Mouse (Mus musculus) small intestine, adult 2 months (tissue): ENCODE measurements around the gene Kcnj3. TPM values are rescaled to one million over a fixed set of nuclear protein-coding genes. Genes with fewer than 3 reads are reported as not detected.
A peak's percentile ranks its signal among the peaks of the same experiment; 100 is the strongest.

ENCODE experiments used
- H3K27ac ChIP-seq: fragments of 200-500 bp; 2 replicates; pipeline ENCODE4 v1.5.1; 2012; ENCODE audit warnings: low read depth, low read length, control low read depth, inconsistent platforms; ENCODE audit not compliant: insufficient read depth
- H3K27me3 ChIP-seq: fragments of 200-500 bp; 2 replicates; pipeline ENCODE4 v1.6.1; 2012; ENCODE audit warnings: mild to moderate bottlenecking, moderate library complexity, low read length, inconsistent platforms; ENCODE audit not compliant: control insufficient read depth, insufficient read depth
- H3K36me3 ChIP-seq: fragments of 200-500 bp; 2 replicates; pipeline ENCODE4 v1.6.1; 2012; ENCODE audit warnings: mild to moderate bottlenecking, low read length, control low read depth, inconsistent platforms; ENCODE audit not compliant: control insufficient read depth, insufficient read depth
- H3K4me1 ChIP-seq: fragments of 200-500 bp; 2 replicates; pipeline ENCODE4 v1.6.1; 2012; ENCODE audit warnings: low read length, inconsistent platforms, mixed read lengths; ENCODE audit not compliant: control insufficient read depth, insufficient read depth, insufficient read length
- H3K4me3 ChIP-seq: fragments of 200-500 bp; 2 replicates; pipeline ENCODE4 v1.5.1; 2012; ENCODE audit warnings: low read depth, mild to moderate bottlenecking, control low read depth, inconsistent platforms, low read length, moderate library complexity
- CTCF ChIP-seq: fragments of 200-500 bp; IDR thresholded peaks from 2 replicates; pipeline ENCODE4 v1.5.1; 2012; ENCODE audit warnings: low read depth, mild to moderate bottlenecking, control low read depth, inconsistent platforms, low read length, moderate library complexity, mixed read lengths; ENCODE audit not compliant: insufficient replicate concordance, insufficient read length; ENCODE audit errors: extremely low read depth
- POLR2A ChIP-seq: fragments of 200-500 bp; IDR thresholded peaks from 2 replicates; pipeline ENCODE4 v1.6.1; 2012; ENCODE audit warnings: low read depth, mild to moderate bottlenecking, control low read depth, inconsistent platforms, low read length, moderate library complexity
- WGBS: fragments of 180-500 bp; shearing (Covaris S2); methylation state at CpG from one replicate; pipeline ENCODE4 v1.1.7; 2018; 5-methylcytosine and 5-hydroxymethylcytosine counted together
- polyA plus RNA-seq: library from polyadenylated mRNA; depleted of rRNA; stranded (reverse); fragments of >200 nt; gene quantifications from 2 replicates; pipeline ENCODE4 v1.2.3, GENCODE M21; 2012; rRNA removed

Gene Kcnj3
- polyA plus RNA-seq = 0.09 and 0.30 TPM in 2 replicates

DNA sequence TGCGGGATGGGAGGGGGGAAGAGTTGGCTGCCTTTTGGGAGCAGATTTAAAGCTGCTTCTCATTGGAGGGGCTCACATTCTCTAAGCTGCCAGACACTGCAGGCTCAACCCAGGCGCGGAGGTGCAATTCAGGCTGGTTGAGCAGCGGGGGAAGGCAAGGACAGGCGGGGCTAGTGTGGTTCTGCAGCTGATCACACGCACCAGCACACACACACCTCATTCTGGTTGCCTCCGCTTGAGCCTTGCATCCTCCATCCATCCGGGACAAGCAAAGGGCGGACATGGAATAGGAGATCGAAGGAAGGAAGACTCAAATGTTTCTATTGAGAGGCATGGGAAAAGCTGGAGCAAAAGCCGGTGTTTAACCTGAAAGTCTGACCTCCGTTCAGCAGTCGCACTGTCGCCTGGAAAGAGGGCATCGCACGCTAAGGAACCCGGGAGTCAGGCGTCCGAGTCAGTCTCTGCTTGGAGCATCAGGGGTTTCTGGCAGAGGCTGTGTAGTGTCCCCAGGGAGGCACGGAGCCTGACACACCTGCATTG lies at the start of gene Kcnj3:
Gene Kcnj3, plus strand, starts transcription at position 250 of the 540 bp plus-strand sequence.
- Histone ChIP-seq H3K4me1 (peaks cover 3% of the 10 kb centered on the region; the same call in 1 of the 2 replicates), H3K27me3 (peaks cover 10% of the 10 kb centered on the region; the same call in 1 of the 2 replicates), H3K27ac (no peak within 1 kb of the TSS), H3K4me3 (peak within 1 kb of the TSS; percentile 3), H3K36me3 (no peaks in the 10 kb centered on the region)
- TF ChIP-seq CTCF = no peak
- TF ChIP-seq POLR2A = no peak
- WGBS = 10% methylated on average over 20 of the region's 20 CpGs

DNA sequence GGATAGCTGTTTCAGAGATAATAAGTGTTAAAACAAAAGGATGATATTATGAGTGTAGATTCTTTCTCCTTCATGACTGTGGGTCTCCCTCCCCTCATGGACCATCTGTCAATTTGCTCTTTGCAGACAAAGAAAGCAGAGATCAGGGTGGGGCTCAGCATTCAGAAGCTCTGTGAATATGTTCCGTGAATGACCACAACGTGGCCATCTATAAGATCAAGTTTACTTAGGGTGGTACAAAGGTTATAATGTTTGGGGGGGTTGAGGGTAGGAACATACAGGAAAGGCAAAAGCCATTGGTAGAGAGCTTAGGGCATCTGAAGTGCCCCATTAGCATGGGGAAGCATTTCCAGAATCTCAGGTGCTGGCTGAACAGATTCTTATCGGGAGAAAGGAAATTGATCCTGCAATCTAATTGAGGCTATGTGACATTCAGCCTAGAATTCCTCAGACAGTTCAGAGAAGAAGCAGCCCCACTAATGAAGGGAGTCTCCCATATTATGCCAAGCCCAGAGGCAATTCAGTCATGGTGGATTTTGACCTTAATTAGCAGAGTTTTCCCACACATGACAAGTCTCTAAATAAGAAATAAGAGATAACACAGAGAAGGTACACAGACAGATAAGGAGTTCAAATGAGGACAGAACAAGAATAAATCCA lies 45.3 kb upstream of the Kcnj3 start:
- H3K27me3 ChIP-seq = no peaks in the 10 kb centered on the region
- no peaks in the 10 kb centered on the region for H3K36me3 ChIP-seq
- TF ChIP-seq CTCF (no peak), POLR2A (no peak)
- 34% methylated on average over 3 of the region's 3 CpGs for WGBS
- H3K4me3 ChIP-seq = no peak overlapping the region
- H3K27ac ChIP-seq = no peak overlapping the region
- H3K4me1 ChIP-seq = no peaks in the 10 kb centered on the region

- Histone ChIP-seq H3K27ac (no peak overlapping the region), H3K36me3 (no peaks in the 10 kb centered on the region), H3K4me1 (no peaks in the 10 kb centered on the region), H3K27me3 (no peaks in the 10 kb centered on the region), H3K4me3 (no peak overlapping the region)
- WGBS = 66% methylated on average over 1 of the region's 1 CpGs
- TF ChIP-seq CTCF = no peak
- no peak for TF ChIP-seq POLR2A
Measured at GRCm38 (mm10) chr2:55405307-55405706, 30.5 kb upstream of the Kcnj3 start.

- Histone ChIP-seq H3K27me3 (no peaks in the 10 kb centered on the region), H3K4me1 (no peaks in the 10 kb centered on the region), H3K36me3 (no peaks in the 10 kb centered on the region), H3K4me3 (no peak overlapping the region), H3K27ac (no peak overlapping the region)
- 18% methylated on average over 2 of the region's 2 CpGs for WGBS
- TF ChIP-seq POLR2A (no peak), CTCF (no peak)
Measured at GRCm38 (mm10) chr2:55427633-55428032, 8.1 kb upstream of the Kcnj3 start.

GRCm38 (mm10) chr2:55432104-55432503 lies 3.7 kb upstream of the Kcnj3 start:
- Histone ChIP-seq H3K27me3 (peaks cover 9% of the 10 kb centered on the region; the same call in 1 of the 2 replicates), H3K4me3 (no peak overlapping the region), H3K27ac (no peak overlapping the region), H3K4me1 (peaks cover 3% of the 10 kb centered on the region; the same call in 1 of the 2 replicates), H3K36me3 (no peaks in the 10 kb centered on the region)
- TF ChIP-seq CTCF (no peak), POLR2A (no peak)
- 46% methylated on average over 4 of the region's 4 CpGs for WGBS

DNA sequence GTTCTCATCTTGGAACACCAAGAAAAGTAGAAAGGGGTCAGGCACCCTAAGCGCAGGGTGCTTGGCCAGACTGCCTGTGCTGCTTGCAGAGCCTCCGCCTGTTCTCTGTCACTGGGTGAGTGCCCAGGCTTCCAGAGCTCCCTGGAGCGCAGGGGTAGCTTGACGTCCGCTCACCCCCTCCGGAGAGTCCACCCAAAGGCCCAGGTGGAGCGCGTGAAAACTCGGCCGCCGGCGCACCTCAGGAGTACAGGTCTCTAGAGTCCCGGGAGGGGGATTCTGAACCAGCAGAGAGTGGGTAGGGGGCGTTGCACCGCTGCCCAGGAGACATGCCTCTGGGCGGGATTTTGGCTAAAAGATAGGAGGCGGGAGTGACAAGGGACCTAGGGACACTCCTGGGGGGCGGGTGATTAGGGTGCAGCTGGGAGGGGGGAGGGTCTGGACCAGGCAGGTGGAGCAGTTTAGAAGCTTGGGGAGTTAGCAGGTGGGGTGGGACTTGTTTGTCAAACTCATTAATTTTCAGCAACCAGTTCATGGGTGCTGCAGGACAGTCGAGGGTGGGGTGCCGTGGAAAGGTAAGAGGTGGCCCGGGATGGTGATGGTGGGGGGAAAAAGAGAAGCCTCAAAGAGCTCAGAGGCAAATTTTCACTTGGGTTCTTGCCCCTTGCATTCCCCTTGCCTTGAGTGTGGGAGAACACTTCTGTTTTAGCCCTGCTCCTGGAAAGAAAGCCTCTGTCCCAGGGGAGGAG lies 664 bp downstream of the Kcnj3 start:
- H3K27me3 ChIP-seq = peaks cover 10% of the 10 kb centered on the region; the same call in 1 of the 2 replicates
- H3K36me3 ChIP-seq = no peaks in the 10 kb centered on the region
- 5% methylated on average over 21 of the region's 21 CpGs for WGBS
- H3K4me1 ChIP-seq = peaks cover 3% of the 10 kb centered on the region; the same call in 1 of the 2 replicates
- no peak for TF ChIP-seq CTCF
- no peak overlapping the region for H3K27ac ChIP-seq
- H3K4me3 ChIP-seq = peak overlapping the region; percentile 3

GRCm38 (mm10) chr2:55437007-55437949 lies 1.5 kb downstream of the Kcnj3 start:
- TF ChIP-seq POLR2A = no peak
- TF ChIP-seq CTCF = no peak
- H3K36me3 ChIP-seq = no peaks in the 10 kb centered on the region
- no peak overlapping the region for H3K27ac ChIP-seq
- H3K4me3 ChIP-seq = peak overlapping the region; percentile 34
- WGBS = 6% methylated on average over 51 of the region's 51 CpGs
- peaks cover 10% of the 10 kb centered on the region; the same call in 1 of the 2 replicates for H3K27me3 ChIP-seq
- H3K4me1 ChIP-seq = peaks cover 3% of the 10 kb centered on the region; the same call in 1 of the 2 replicates
